Mouse (Mus musculus) heart, embryonic 11.5 days (tissue): ENCODE data around the gene Trim13. TPM values are rescaled to one million over a fixed set of nuclear protein-coding genes. Genes with fewer than 3 reads are reported as not detected.
"Not testable (repeated sequence)": the region's sequence is repeated elsewhere in the genome, so short reads cannot be mapped to it uniquely, and the experiment has no call there.

Experiments
- ATAC-seq: fragments of 200-750 bp; cut with Nextera tagmentation; replicated peaks from 2 replicates; pipeline ENCODE4 v1.8.0; 2017; ENCODE audit warnings: moderate library complexity; ENCODE audit not compliant: insufficient number of reproducible peaks, low FRiP score, low TSS enrichment
- H3K27ac ChIP-seq: fragments of 300-500 bp; sonication (generic); 2 replicates; pipeline ENCODE4 v1.5.1; 2014; ENCODE audit warnings: mild to moderate bottlenecking, low read depth, low read length
- H3K27me3 ChIP-seq: fragments of 300-500 bp; sonication (generic); 2 replicates; pipeline ENCODE4 v1.6.1; 2014; ENCODE audit warnings: mild to moderate bottlenecking, low read length, mixed read lengths; ENCODE audit not compliant: control insufficient read depth, insufficient read depth
- H3K36me3 ChIP-seq: fragments of 300-500 bp; sonication (generic); 2 replicates; pipeline ENCODE4 v1.6.1; 2014; ENCODE audit warnings: mild to moderate bottlenecking, low read length, moderate library complexity, mixed read lengths; ENCODE audit not compliant: control insufficient read depth, insufficient read depth
- H3K4me1 ChIP-seq: fragments of 300-500 bp; sonication (generic); 2 replicates; pipeline ENCODE4 v1.6.1; 2014; ENCODE audit warnings: low read length; ENCODE audit not compliant: control insufficient read depth, insufficient read depth
- H3K4me2 ChIP-seq: fragments of 300-500 bp; sonication (generic); 2 replicates; pipeline ENCODE4 v1.6.1; 2014; ENCODE audit warnings: mild to moderate bottlenecking, moderate library complexity
- H3K4me3 ChIP-seq: fragments of 300-500 bp; sonication (generic); 2 replicates; pipeline ENCODE4 v1.5.1; 2014; ENCODE audit warnings: low read depth, low read length
- H3K9ac ChIP-seq: fragments of 300-500 bp; sonication (generic); 2 replicates; pipeline ENCODE4 v1.6.1; 2014; ENCODE audit warnings: mild to moderate bottlenecking, low read depth, low read length, moderate library complexity
- H3K9me3 ChIP-seq: fragments of 300-500 bp; sonication (generic); replicated peaks from 2 replicates; pipeline ENCODE4 v1.6.1; 2016; ENCODE audit warnings: low read length; ENCODE audit not compliant: control insufficient read depth
- WGBS: fragments of 180-500 bp; shearing (Covaris S2); extraction: QIAGEN DNeasy Blood & Tissue Kit; methylation state at CpG from one replicate; pipeline ENCODE4 v1.1.7; 2014; ENCODE audit not compliant: insufficient replicate concordance; 5-methylcytosine and 5-hydroxymethylcytosine counted together
- polyA plus RNA-seq: library from polyadenylated mRNA; unstranded; fragments of >200 nt; fragmentation: Nextera tagmentation; extraction: Ambion mirVana; gene quantifications from 2 replicates; pipeline ENCODE4 v1.2.1, GENCODE M21; 2014

Trim13 gene
- polyA plus RNA-seq, result 14.3 and 16.1 TPM in 2 replicates

DNA sequence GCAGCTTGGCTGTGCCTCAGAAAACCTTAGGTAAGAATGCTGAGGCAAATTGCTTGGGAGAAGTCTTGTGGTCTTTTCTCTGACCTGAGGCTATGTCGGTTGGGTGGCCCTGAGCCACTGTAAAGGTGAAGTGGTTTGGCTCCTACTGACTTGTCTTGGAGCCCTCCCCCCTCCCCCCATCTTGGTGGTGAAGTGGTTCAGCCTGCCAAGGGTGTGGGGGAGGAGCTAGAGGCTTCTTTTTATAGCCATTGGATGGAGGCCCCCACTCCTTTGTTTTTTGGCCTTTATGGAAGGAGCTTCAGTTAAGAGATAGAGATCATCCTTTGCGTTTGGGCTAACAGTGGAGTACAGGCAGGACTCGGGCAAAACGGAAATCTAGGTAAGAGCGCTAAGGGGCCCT, at the start of gene Trim13:
Trim13 (plus strand) TSS at position 280 of the 400 bp plus-strand sequence.
- 0 out of 2 replicates have a peak within 1 kb of the TSS, but pooled peaks have one; percentile 90 for H3K9ac ChIP-seq
- peaks cover 7% of the 10 kb centered on the region for H3K4me1 ChIP-seq
- H3K9me3 ChIP-seq, result no peaks in the 10 kb centered on the region
- peak within 1 kb of the TSS; percentile 79 for H3K4me3 ChIP-seq
- H3K27me3 ChIP-seq, result no peaks in the 10 kb centered on the region
- H3K27ac ChIP-seq, result no peak within 1 kb of the TSS
- peak within 1 kb of the TSS; percentile 62 for H3K4me2 ChIP-seq
- WGBS, result 40% methylated on average over 5 of the region's 5 CpGs
- H3K36me3 ChIP-seq, result no peaks in the 10 kb centered on the region
- no peak for ATAC-seq

DNA sequence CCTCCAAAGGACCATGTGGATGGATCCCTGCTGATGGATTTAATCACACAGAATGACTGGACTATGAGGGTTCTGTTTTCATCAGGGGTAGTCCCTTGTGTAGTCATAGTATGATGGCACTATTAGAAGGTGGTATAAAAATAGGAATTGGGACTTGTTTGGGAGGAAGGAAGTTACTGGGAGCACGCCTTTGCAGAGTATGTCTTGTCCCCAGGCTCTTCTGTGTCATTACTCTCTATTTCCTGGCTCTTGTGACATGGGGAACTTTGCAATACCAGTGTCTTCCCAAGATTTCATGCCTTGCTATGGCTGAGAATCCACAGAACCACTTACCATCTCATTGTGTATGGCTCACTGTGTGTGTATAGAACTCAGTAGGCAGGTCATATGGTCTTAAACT, 49.4 kb upstream of the Trim13 start:
- no peak for ATAC-seq

DNA sequence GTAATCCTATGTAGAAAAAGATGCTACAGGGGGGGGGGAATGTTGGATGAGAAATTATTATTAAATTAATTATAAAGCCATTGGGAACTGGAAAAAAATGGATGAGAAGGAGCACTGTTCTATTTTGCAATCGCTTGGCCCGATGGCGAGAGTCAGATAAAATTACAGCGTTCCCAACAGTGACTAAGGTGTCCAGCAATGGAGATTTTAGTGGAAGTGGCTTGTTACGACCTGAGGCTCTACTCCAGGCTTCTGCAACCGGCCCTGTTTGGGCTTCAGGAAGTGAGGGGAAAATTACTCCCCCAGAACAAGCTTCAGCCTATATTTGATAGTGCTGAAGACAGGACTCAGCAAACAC, 42.1 kb upstream of the Trim13 start:
- 10% methylated on average over 6 of the region's 6 CpGs for WGBS
- Histone ChIP-seq H3K4me3 (peak overlapping the region; percentile 55), H3K9ac (peak overlapping the region; percentile 64), H3K4me2 (peak overlapping the region; percentile 86), H3K36me3 (no peaks in the 10 kb centered on the region), H3K9me3 (no peaks in the 10 kb centered on the region), H3K27me3 (no peaks in the 10 kb centered on the region), H3K27ac (peak overlapping the region; percentile 77), H3K4me1 (no peaks in the 10 kb centered on the region)
- ATAC-seq, result no peak

More for the DNA sequence above, 49.4 kb upstream of the Trim13 start:
- no peaks in the 10 kb centered on the region for H3K36me3 ChIP-seq
- H3K4me3 ChIP-seq, result no peak overlapping the region
- WGBS, result 86% methylated on average over 1 of the region's 1 CpGs
- no peaks in the 10 kb centered on the region for H3K4me1 ChIP-seq
- no peak overlapping the region for H3K9ac ChIP-seq
- no peaks in the 10 kb centered on the region for H3K27me3 ChIP-seq
- H3K27ac ChIP-seq, result no peak overlapping the region
- H3K4me2 ChIP-seq, result no peak overlapping the region
- no peaks in the 10 kb centered on the region for H3K9me3 ChIP-seq

DNA sequence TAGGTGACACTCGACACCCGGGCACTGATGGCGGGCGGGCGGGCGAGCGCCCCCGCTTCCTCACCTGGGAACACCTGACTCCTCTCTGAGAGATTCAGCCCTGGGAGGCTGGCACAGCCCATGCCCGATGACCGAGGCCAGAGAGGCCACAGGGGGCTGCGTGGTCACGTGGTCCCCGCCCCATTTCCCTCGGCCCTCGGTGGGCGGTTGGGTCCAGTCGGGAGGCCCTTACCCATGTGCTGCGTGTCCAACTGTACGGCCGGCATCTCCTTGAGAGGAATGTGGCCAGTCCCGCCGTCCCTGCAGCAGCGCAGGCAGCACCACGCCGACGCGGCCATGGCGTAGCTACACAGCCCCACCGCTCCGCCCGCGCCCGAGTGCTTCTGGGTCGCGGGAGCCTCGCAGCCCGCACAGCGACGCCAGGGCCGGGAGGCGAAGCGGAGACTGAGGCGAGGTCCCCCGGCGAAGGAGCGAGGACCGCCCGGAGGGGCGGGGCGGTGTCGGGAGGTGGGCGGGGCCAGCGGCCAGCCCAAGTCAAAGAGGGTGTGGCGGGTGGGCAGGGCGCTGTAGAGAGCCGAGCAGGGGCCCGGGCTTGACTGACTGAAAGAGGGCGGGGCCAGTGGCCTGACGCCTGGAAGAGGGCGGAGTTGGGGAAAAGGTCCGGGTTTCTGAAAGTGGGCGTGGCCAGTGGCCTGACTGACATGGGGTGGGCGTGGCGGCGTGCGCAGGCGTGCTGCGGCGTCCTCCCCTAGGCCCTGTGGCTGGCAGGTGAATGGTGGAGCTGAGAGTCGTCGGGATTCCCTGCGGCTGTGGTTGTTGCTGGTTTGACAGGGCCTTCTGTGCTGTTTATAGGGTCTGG, 41.5 kb upstream of the Trim13 start, which contains the start of gene Spryd7:
Spryd7 (minus strand) TSS at position 598 of the 859 bp plus-strand sequence.
- Histone ChIP-seq H3K27me3 (no peaks in the 10 kb centered on the region), H3K4me3 (peak within 1 kb of the TSS; percentile 55), H3K4me2 (peak within 1 kb of the TSS; percentile 87), H3K27ac (peak within 1 kb of the TSS; percentile 77), H3K36me3 (no peaks in the 10 kb centered on the region), H3K9ac (peak within 1 kb of the TSS; percentile 75), H3K9me3 (no peaks in the 10 kb centered on the region), H3K4me1 (no peaks in the 10 kb centered on the region)
- WGBS, result under 1% methylated on average over 71 of the region's 72 CpGs
- ATAC-seq, result peak; percentile 99

DNA sequence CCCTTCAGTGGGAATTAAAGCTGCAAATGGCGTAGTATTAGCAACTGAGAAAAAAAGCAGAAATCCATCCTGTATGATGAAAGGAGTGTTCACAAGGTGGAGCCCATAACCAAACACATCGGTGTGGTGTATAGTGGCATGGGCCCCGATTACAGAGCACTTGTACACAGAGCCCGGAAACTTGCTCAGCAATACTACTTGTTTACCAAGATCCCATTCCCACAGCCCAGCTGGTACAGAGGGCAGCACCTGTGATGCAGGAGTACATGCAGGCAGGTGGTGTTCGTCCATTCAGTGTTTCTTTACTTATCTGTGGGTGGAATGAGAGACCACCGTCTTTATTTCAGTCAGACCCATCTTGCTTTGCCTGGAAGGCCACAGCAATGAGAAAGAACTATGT, 39.1 kb upstream of the Trim13 start:
- H3K4me2 ChIP-seq, result no peak overlapping the region
- H3K9ac ChIP-seq, result no peak overlapping the region
- H3K4me3 ChIP-seq, result no peak overlapping the region
- no peak overlapping the region for H3K27ac ChIP-seq
- no peaks in the 10 kb centered on the region for H3K27me3 ChIP-seq
- H3K9me3 ChIP-seq, result no peaks in the 10 kb centered on the region
- H3K36me3 ChIP-seq, result no peaks in the 10 kb centered on the region
- no peaks in the 10 kb centered on the region for H3K4me1 ChIP-seq
- ATAC-seq, result no peak
- WGBS, result 85% methylated on average over 6 of the region's 6 CpGs

DNA sequence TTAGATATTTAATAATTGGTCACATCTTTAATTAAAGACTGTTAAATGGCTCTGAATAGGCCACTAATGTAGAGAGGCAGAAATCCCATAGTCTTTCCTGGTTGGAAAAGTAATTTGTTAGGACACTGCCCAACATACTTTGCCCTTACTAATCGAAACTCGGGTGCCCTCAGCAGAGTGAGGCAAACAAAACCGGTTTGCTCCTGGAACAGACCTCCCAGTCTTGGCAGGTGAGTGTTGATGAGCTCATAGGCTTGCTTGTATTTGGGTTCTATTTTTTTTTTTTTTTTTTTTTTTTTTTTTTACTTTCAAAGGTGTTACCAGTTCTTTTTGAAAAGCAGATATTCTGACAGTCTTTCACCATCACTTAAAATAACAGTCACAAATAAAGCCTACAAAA, 38.2 kb upstream of the Trim13 start:
- no peaks in the 10 kb centered on the region for H3K36me3 ChIP-seq
- H3K4me2 ChIP-seq, result no peak overlapping the region
- H3K4me3 ChIP-seq, result no peak overlapping the region
- ATAC-seq, result no peak
- H3K27me3 ChIP-seq, result no peaks in the 10 kb centered on the region
- 60% methylated on average over 3 of the region's 3 CpGs for WGBS
- H3K27ac ChIP-seq, result no peak overlapping the region
- H3K9me3 ChIP-seq, result no peaks in the 10 kb centered on the region
- no peaks in the 10 kb centered on the region for H3K4me1 ChIP-seq
- no peak overlapping the region for H3K9ac ChIP-seq

DNA sequence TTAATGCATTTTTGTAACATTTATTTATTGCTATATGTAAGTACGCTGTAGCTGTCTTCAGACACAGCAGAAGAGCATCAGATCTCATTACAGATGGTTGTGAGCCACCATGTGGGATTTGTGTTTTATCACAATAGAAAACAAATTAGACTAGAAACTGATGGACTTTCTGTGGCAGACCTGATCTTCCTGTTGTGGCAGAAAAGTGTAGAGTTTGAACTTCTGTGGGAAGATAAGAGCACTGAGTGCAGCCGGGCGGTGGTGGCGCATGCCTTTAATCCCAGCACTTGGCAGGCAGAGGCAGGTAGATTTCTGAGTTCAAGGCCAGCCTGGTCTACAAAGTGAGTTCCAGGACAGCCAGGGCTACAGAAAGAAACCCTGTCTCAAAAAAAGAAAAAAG, 31.8 kb upstream of the Trim13 start:
- not testable (repeated sequence) for H3K4me2 ChIP-seq, H3K4me1 ChIP-seq, H3K36me3 ChIP-seq, H3K4me3 ChIP-seq, H3K9me3 ChIP-seq, ATAC-seq, H3K27ac ChIP-seq, H3K27me3 ChIP-seq, H3K9ac ChIP-seq
- WGBS, result 77% methylated on average over 4 of the region's 4 CpGs

DNA sequence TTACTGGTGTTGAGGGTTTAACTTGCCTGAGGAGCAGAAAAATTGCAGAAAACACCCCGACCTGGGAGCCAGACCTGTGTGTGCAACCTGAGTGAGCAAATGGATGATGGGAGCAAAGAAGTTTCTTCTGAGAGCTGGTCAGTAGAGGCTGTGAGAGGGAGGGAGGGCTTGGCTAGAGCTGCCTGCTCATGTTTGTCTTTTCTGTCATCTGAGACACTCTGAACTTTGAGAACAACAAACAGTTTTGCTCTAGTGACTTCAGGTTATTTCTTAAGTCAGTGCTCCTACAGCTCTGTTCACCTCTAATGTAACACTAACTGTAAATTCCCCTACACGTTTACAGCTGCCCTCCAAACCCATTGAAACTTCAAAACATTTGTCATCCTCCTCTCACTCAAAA, 28.7 kb upstream of the Trim13 start:
- no peaks in the 10 kb centered on the region for H3K4me1 ChIP-seq
- H3K36me3 ChIP-seq, result no peaks in the 10 kb centered on the region
- no peak overlapping the region for H3K27ac ChIP-seq
- no peaks in the 10 kb centered on the region for H3K27me3 ChIP-seq
- H3K4me2 ChIP-seq, result no peak overlapping the region
- no peak overlapping the region for H3K4me3 ChIP-seq
- ATAC-seq, result no peak
- H3K9ac ChIP-seq, result no peak overlapping the region
- H3K9me3 ChIP-seq, result no peaks in the 10 kb centered on the region
- WGBS, result 58% methylated on average over 2 of the region's 2 CpGs

DNA sequence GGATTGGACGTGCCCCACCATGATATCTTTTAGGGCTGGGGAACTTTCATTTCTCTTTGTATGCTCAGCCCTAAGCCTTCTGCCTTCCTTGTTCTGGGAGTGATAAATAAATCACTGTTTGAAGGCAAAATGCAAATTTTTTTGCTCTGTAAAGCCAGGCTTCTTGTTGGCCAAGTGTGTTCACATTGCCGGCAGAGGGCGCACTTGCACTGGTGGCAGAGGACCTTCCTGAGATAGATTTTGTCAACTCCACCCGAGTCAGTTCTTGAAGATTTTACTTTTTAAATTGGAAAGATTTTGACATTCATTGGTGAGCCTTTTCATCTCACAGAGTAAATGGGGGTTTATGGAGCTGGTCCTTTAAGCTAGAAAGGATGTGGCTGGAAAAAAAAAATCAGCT, 26.7 kb upstream of the Trim13 start:
- H3K27me3 ChIP-seq, result no peaks in the 10 kb centered on the region
- H3K9me3 ChIP-seq, result no peaks in the 10 kb centered on the region
- no peak overlapping the region for H3K9ac ChIP-seq
- H3K4me2 ChIP-seq, result peak overlapping the region; percentile 35
- ATAC-seq, result no peak
- no peaks in the 10 kb centered on the region for H3K4me1 ChIP-seq
- H3K36me3 ChIP-seq, result no peaks in the 10 kb centered on the region
- WGBS, result 11% methylated on average over 4 of the region's 4 CpGs
- H3K4me3 ChIP-seq, result no peak overlapping the region
- no peak overlapping the region for H3K27ac ChIP-seq
